Mouse (Mus musculus) left cerebral cortex, postnatal 14 days (tissue): Measurements from ENCODE around the gene Smc3. TPM values are rescaled to one million over a fixed set of nuclear protein-coding genes. Genes with fewer than 3 reads are reported as not detected.

Experiments
- DNase-seq, 2 experiments: peaks; one replicate each; pipeline ENCODE4 v3.0.0; 2021 to 2022; ENCODE audit warnings: low spot score in 2 of 2, mixed read lengths in 1 of 2
- intact Hi-C: fragments of 180-260 bp; cut with DNase I; formaldehyde crosslinking; loops from one replicate; pipeline ENCODE4 v1.15.1; 2025
- total RNA-seq, 2 experiments: library from RNA; stranded (reverse); gene quantifications; 2 replicates each; pipeline ENCODE4 v1.2.3; 2021

Smc3 gene
- total RNA-seq, 2 experiments from 2014 or later: 31.6 to 33.7 TPM

DNA sequence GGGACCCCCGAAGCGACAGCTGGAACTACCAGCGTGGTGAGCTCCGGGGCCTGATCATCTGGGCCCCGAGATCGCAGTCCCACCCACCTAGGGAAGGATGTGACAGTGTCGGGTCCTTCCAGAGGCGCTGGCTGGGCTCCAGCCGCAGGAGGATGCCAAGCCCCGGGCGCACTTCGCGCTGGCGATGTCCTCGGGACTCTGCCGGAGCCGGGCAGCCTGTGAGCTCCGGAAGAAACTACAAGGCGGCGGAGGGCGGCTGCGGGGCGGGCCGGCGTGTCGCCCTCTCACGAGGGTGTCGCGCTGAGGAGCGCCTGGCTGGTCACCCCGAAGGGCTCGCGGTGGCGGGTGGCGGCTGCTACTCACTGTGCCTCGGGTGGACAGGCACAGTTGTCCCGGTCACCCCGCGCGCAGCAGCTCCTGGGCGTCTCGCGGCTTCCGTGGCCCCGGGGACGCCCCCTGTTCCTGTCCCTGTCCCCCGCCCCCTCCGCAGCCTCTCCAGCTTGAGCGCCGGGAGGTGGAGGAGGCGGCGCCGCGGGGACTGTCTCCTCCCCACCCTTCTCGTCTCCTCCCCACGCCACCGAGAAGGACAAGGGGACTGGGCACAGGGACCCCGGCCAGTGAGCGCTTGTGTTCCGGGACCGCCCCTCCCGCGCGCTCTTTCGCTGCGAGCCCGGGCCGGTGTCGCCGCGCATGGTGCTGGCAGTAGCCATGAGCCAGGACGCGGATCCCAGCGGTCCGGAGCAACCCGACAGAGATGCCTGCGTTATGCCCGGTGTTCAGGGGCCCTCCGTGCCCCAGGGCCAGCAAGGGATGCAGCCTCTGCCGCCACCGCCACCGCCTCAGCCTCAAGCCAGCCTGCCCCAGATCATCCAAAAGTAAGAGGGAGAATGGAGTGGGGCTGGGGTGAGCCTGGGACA lies 76.8 kb downstream of the Smc3 start, which contains the start of gene Rbm20:
TSS of gene Rbm20 (plus strand) at position 589 of the 917 bp plus-strand sequence.
- intact Hi-C loops: no loop called here
- DNase-seq: peak in 1 of 2 experiments; percentile 39

DNA sequence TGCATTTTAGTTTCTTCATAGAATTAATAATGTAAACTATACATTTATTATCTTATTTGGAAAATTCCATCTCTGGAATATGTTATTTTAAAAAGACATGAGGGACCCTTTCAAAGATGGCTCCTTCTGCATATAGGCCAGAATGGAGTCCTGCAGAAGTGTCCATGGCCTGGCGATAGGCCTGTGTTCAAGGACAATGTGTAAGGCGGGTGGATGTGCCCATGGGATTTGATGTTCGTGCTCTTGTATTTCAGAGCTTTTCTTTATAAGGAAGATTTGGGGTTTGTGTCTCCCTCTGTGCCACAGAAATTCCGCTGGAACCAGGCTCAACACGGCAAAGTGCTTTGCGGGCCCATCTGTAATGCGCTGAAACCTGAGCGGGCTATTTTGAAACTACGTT lies 79.0 kb downstream of the Smc3 start:
- DNase-seq: no peak
- intact Hi-C loops: no loop called here

DNA sequence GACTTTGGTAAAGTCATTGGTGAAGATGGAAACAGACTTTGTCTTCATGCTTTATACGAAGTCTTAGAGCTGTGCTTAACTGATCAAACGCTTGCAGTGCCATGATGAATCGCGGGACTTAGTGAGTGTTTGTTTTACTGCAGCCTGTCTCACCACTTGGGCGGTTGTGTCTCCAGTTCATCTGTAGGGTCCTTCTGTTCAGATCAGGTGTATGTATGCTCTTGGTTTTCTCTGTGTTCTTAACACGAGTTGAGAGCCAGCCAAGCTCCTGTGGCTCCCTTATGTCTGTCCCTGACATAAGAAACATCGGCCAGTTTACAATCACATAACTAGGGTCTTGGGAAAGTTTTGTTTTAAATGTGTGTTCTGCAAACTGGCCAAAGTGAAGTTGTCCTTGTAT lies 79.8 kb downstream of the Smc3 start:
- intact Hi-C loops: no loop called here
- no peak for DNase-seq

- DNase-seq: no peak
Measured at GRCm38 (mm10) chr19:53682427-53682826, 82.2 kb downstream of the Smc3 start.

DNA sequence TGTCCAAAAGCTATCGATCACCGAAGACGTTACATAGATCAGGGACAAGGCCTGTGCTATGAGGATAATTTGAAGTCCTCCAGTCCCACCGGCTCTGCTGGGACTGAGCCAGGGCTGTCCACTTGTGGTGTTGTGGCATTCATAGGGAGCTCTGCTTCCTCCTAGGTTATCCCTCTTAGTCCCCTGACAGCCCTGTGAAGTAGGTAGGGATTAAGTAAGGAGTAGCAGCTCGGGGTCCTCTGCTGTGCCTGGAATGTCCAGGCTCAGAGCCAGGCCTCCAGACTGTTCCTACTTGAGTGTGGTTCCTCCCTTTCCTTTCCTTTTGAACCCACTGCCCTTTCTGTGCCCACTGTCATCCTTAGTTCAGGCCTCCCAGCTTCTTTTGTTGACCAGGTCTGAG lies 87.4 kb downstream of the Smc3 start:
- intact Hi-C loops: no loop called here
- DNase-seq: no peak

More at GRCm38 (mm10) chr19:53682427-53682826, 82.2 kb downstream of the Smc3 start:
- intact Hi-C loops: no loop called here

DNA sequence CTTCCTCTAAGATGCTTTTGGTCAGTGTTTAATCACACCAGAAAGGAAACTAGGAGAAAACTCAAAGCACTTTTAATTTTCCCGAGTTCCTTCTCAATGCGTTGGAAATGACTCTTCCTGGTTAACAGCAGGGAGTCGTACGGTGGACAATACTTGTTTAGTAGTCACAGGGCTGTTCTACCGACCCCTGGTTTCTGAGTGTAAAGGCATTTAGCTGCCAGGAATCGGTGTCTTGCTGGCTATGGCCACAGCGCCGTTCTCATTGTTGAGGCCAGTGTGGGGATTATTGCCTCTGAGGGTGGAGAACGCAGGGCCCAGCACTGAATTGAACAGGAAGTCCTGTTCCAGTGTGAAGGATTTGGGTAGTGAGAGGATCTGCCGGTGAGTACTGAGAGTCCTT lies 90.6 kb downstream of the Smc3 start:
- intact Hi-C loops: no loop called here
- no peak for DNase-seq

GRCm38 (mm10) chr19:53694020-53694419 lies 93.8 kb downstream of the Smc3 start:
- no peak for DNase-seq
- intact Hi-C loops: no loop called here

Other genes starting within 250 kb of the Smc3 start
- gene Gm10197, start 228.6 kb upstream of the Smc3 start, total RNA-seq: not detected
- 10 to 100 TPM; 35.3 to 36.2 TPM for gene Smndc1, start 209.8 kb upstream of the Smc3 start, total RNA-seq
- gene Dusp5, start 71.3 kb upstream of the Smc3 start, total RNA-seq: 10 to 100 TPM in 1 of 2 experiments, 1 to 10 TPM in 1; 9.1 to 10.6 TPM
- 10 to 100 TPM; 49.2 to 59.9 TPM for gene Nutf2-ps1, start 11.3 kb upstream of the Smc3 start, total RNA-seq
- gene Rbm20, start 76.9 kb downstream of the Smc3 start, total RNA-seq: 1 to 10 TPM; 2.9 to 3.8 TPM